Mouse (Mus musculus): ENCODE results near the gene Gstm7.
"Not testable (repeated sequence)": the region's sequence is repeated elsewhere in the genome, so short reads cannot be mapped to it uniquely, and the experiment has no call there.

Gstm7 gene

DNA sequence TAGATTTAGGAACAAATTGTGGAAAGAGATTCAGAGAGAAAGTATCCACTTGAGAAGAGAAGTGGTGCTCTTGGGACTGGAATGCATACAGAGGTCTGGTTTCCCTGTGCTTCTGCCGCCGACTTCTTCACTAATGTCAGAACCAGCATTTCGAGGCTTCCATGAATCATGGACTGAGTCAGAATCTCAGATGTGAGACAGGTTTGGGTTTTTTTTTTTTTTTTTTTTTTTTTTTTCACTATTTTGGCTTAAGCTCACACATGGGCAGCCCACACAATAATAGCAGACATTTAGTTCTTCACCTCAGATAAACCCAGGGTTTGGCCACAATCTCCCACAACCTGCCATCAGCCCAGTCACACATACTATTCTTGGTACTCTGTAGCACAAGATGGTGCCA, 3.7 kb upstream of the Gstm7 start:
- DNase-seq (ENCODE audit: low spot score) = no peak

DNA sequence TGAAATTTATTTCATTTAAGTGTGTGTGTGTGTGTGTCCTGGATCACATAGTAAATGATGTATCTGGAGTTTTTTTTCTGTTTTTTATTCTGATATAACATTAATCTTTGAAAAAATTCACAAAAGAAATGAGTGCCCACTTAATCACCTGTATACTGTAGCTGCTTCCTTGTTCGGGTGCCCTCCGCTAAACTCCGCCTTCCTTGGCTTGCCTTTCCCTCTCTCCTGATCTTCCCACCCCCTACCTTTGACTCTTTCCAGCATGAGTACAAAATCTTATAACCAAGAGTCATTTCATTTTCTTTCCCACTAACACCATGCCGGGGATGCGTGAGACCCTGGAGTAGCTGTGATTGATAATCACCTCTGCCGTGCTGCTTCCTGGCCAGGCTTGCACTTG, 511 bp upstream of the Gstm7 start:
- no peak for DNase-seq (ENCODE audit: low spot score)

DNA sequence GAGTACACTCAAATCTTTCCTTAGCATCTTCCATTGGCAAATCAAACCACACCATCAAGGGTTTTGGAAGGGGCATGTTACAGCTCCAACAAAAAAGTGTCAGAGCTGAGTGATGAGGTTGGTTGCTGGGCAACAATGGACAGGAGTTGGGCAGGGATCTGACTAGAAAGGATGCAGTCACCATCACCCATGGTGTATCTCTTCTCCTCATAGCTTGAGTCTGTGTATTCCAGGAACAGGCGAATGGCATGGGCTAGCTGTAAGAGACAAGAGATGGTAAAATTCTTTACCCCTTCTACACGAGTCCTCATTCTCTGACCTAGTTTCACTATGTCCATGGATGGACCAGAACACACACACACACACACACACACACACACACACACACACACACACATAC, 483 bp downstream of the Gstm7 start:
- DNase-seq (ENCODE audit: low spot score) = no peak

DNA sequence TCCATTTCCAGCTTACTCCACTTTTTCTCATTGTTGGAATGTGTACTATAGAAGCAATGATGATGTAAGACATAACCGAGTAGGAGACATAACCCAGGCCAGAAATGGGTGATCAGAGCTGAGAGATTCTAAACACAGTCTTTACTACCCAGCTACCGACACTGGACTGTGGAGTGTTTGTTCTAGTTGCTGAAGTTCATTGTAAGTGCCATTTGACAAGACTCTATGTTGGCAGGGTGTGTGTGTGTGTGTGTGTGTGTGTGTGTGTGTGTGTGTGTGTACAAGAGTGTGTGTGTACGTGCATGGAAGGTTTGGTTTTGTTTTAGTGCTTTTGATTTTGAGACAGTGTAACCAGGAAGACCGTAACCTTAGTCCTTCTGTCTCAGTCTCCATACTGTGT, 1.9 kb downstream of the Gstm7 start:
- DNase-seq (ENCODE audit: low spot score) = no peak

DNA sequence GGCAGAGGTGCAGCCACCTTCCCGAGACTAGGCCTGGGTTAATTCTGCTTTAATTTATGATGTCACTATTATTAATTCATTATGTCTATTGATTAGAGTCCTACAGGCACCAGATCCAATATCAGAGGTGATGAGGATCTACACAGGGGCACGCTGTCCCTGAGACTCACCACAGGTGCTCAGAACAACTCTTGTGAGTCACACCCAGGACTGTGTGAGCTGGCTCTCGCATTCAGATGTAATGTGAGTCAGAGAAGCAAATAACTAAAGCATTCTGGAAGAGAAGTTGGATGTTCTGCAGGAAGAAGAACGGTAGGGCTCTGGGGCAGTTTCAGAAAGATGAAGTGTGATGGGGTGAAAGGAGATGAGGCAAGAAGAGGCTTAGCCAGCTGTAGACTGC, 2.4 kb downstream of the Gstm7 start:
- no peak for DNase-seq (ENCODE audit: low spot score)

DNA sequence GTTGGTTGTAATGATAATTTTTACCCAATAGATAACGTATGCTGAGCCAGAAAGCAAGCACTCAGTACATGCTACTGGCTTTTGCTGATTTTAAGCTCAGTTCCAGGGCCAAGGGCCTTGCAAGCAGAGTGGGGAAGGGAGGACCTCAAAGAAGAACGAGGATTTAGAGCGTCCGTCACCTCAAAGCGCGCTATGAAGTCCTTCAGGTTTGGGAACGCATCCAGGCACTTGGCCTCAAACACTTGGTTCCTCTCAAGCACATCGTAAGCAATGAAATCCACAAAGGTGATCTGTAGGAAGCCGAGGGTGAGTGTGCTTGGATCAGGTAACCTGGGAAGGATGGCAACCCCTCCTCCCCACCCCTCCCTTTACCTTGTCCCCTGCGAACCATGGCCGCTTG, 2.9 kb downstream of the Gstm7 start:
- DNase-seq (ENCODE audit: low spot score) = no peak

DNA sequence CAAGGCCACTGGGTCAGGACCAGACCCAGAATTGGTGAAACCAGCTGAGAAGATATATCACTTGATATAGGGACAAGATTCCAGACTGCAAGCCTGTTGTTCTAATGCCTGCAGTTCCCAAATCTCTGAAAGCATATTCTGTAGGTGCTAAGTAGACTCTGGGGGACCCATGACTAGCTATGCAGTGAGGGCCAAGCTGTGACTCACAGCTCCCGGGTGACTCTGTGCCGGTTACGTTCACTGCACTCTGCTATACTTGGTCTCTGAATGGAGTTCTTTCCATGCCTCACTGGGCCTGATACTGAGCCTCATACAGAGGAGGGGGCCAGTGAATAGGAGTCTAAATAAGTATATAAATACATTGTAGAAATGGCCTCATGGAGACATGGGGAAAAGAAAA, 3.8 kb downstream of the Gstm7 start:
- no peak for DNase-seq (ENCODE audit: low spot score)

DNA sequence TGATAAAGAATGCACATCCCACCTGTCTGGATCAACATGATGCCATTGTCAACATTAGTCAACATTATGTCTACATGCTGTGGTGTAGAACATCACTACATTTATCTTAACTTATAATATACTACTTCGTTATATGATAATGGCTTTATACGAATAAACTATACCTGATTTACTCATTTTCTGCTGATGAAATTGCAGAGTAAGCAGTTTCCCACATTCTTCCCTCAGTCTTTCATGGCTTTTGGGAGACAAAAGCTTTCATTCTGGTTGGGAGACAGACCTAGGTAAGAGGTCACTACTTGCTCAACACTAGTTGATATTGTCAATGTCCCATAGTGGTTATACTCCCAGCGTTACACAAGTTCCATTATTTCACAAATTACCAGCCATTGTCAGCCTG, 6.3 kb downstream of the Gstm7 start:
- no peak for DNase-seq (ENCODE audit: low spot score)

DNA sequence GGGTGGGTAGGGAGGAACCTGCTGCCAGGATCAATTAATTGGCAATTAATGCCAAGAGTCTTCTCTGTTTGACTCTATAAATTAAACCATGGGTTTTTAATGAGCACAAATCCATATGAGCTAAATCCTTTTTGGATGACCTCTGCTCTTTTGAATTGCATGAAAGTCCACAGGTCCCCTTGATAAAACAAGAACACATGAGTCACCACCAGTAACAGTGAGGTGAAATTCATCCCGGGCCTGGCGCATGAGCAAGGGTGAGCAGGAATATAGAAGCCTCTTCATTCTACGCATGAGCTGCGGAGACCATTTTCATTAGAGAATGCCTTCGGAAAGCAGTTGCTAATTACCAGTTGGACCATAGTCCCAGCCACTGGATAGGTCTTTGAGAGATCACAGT, 11.3 kb downstream of the Gstm7 start:
- DNase-seq (ENCODE audit: low spot score) = no peak

DNA sequence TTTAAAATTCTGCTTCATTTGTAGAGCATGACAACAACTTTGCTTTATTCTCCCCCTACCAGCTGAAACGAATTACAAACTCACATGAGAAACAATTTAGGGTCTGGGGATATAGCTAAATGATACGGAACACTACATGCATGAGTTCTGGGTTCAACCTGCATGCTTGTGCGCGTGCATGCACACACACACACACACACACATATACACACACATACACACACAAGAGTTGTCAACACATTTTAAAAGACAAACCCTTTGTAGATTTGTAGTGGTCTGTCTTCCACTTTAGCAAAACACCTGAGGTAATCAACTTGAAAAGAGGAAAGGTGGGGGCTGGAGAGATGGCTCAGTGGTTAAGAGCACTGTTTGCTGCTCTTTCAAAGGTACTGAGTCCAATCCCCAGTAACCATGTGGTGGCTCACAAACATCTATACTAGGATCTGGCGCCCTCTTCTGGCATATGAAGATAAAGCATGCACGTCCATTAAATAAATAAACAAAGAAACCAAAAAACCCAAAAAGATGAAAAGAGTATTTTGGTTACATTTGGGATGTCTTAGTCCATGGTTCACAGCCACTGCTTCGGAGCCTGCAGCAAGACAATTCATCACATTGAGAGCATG, 13.7 kb downstream of the Gstm7 start:
- no peak for DNase-seq (ENCODE audit: low spot score)

DNA sequence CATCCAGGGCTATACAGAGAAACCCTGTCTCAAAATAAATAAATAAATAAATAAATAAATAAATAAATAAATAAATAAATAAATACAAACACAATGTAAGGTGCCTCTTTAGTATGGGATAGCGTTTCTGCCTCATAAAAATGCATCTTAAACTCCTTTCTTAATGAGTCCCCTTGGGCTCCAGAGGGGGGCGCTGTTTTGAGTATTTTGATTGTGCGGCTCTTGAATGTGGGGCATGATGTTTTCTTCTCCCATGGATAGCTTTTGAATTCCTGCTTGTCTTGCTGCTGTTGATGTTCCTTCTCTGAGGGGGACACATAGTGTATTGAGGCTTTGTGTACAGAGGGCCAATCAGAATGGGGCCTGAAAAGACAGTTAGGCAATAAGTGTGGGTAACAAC, 14.5 kb downstream of the Gstm7 start:
- DNase-seq (ENCODE audit: low spot score) = no peak

DNA sequence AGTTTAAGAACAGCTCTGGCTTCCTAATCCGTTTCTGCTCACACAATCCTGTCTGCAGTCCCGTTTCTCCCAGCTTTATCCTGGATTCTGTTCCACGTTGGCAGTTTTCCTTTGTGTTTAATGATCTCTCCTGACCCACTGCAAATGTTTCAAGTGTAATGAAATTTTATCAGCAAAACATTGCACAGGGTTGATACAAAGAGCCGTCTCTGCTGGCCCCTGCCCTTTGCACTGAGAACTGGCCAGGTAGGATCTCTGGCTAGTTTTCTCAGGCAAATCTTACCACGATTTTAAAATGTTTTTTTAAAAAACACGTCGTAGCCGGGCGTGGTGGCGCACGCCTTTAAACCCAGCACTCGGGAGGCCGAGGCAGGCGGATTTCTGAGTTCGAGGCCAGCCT, 14.9 kb downstream of the Gstm7 start:
- no peak for DNase-seq (ENCODE audit: low spot score)

DNA sequence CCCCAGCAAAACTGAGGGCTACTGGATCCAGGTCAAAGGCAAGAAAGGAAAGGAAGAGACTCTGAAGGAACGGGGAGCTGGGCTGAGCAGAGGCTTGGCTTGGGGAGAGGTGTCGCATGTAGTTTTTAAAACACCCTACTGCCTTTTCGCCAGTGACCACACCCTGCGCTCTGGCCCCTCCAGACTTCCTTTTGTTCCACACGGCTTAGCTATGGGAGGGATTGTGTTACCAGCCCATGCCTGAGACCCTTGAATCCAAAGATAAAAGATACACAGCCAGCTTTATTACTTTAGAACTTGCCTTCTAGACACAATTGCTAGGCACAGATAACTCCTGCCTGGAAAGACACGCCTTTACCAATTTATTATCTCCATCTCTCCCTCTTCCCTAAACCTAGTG, 25.7 kb downstream of the Gstm7 start:
- DNase-seq (ENCODE audit: low spot score) = no peak

DNA sequence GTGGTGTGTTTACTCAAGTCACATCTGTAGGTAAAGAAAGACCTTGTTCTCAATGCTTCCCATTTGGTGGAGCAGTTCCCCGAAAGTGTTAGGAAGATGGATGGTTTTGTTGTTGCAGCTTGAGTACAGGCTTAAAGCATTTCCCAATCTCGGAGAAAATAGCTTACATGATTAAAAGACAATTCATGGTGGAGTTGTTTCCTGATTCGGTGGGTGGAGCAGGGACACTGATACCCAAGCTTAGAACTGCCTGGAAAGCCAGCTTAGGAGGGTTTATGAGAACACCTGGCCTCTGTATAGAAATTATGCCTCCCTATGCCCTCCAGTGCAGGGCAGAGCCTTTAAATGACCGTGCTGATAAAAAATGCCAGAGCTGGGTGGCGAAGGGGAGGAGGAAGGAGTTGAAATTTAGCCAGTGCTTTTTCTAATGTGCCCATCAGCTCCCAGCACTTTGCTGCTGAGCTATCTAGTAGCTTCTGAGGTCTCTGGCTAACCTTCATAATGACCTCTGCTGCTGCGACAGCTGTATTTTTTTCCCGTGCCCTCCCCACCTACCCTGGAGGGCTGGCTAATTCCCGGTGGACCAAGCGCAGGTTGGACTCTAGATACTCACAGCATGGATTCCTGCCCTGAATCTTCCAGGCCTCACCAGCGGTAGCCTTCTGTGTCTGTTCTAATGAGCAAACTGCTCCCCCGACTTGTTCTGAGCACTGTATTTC, 30.5 kb downstream of the Gstm7 start:
- DNase-seq (ENCODE audit: low spot score) = no peak

DNA sequence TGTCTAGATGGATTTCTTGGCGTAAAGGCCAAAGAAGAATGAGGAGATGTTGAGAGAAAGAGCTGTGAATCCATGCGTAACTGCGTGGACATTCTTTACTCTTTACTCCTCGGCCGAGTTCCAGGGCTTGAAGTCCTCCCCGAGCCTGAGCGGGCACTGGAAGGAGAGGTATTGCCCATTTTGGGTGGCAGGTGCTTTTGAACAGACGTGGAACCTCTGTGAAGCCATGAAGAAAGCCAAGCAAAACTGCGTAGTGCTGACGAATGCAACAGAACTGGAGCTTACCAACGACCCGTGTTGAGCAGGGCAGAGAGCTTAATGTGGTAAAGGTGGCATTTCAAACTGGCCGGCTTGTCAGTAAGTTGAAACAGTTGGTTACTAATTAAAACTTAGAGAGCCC, 32.9 kb downstream of the Gstm7 start:
- no peak for DNase-seq (ENCODE audit: low spot score)

DNA sequence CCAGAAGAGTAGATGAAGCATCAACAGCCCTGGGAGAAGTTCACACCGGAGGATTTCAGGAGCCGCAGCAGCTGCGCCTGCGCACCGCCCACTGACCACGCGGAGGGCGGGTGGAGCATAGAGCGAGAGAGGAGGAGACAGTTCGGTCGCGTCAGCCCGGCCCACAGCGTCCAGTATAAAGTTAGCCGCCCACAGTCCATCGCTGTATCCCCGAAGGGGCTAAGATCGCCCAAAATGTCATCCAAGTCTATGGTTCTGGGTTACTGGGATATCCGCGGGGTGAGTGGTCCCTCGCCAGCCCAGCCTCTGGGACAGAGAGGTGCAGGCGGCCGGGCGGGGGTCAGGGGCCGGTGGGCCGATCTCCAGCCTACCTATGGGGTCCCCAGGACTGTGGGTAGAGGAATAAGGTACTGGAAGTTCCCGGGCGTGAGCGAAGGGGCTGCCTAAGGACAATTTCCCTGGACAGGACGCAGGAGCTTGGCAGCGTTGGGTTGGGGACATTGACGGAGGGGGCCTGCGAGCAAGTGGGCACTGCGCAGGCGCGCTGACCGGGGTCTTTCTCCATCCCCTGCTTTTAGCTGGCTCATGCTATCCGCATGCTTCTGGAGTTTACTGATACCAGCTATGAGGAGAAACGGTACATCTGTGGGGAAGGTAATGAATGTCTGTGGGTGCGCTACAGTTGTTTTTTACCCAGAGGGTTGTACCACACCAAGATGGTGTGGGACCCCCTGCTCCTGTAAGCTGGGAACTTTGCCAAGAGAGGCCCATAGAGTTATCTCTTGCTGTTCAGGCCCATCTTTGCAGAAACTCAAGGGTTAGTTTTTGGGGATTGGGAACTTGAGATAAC, 35.7 kb downstream of the Gstm7 start, which contains the start of gene Gstm5:
Gene Gstm5, plus strand, starts transcription at position 102 of the 850 bp plus-strand sequence.
- peak; percentile 47 for DNase-seq (ENCODE audit: low spot score)

DNA sequence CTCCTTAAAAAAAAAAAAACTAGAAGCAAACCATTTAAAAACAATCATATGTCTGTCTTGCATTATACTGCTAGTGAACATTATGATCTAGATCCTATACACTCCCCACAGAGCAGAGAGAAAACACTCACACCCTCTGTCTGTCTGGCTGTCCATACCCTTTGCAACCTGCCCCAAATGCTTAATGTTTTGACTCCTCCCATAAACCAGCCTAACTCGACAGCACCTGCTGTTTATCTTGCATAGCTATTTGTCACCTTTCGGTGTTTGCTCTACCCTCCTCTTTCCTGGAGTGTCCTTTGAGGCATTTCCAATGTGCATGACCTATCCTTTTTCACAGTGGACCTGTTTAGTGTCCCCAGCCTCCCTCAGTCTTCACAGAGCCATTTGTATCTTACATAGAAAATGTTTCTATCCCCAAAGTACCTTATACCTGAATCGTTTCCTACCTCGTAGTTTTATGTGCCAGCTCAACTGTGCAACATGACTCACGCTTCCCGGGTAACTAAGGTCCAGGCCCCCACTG, 36.4 kb downstream of the Gstm7 start:
- no peak for DNase-seq (ENCODE audit: low spot score)

DNA sequence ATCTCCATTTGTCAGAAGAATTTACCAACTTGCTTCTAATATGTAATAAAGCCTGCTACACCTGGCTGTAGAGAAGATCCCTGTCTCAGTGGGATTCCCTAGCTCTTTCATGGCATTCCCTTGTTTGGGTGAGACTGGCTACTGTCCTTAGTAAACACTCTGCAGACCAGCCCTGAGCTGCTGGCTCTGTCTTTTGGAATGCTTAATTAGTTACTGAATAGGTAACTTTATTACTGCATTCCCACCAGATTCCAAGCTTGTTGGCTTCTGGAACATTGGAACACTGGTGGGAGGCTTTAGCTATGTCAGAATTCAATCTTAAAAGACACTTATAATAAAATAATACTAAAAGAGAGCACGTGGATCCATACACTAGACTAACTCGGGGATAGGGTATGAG, 42.4 kb downstream of the Gstm7 start:
- DNase-seq (ENCODE audit: low spot score) = not testable (repeated sequence)

DNA sequence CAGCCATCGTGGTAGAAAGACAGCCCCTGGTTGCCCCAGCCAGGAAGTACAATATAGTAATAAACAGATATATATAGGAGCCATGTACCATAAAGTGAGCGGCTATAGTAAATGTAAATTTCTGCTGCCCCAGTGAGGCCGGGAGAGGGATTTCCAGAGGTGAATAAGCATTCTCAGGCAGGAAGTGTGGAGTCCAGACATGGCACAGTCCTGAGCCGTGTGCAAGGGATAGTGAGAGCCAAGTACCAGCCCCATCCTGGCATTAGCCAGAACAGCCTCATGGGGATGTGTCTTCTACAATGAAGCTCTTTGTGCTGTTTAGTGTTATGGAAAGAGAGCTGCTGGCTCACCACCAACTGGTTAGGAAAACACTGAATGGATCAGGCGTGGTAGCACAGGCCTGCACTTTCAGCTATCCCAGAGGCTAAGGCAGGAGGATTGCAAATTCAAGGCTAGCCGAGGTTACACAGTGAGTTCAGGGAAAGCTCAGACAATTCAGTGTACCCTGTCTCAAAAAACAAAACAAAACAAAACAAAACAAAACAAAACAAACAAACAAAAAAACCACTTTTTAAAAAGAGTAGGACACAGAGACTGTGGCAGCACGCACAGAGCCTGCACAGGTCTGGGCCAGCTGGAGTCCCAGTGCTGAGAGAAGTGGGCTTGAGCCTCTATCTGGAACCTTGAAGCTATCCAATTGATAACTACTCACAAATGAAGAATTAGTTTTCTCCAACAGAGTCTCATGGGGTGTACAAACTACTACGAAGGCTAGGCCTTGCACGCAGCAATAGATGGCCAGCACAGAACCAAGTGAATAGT, 43.7 kb downstream of the Gstm7 start:
- no peak for DNase-seq (ENCODE audit: low spot score)

DNA sequence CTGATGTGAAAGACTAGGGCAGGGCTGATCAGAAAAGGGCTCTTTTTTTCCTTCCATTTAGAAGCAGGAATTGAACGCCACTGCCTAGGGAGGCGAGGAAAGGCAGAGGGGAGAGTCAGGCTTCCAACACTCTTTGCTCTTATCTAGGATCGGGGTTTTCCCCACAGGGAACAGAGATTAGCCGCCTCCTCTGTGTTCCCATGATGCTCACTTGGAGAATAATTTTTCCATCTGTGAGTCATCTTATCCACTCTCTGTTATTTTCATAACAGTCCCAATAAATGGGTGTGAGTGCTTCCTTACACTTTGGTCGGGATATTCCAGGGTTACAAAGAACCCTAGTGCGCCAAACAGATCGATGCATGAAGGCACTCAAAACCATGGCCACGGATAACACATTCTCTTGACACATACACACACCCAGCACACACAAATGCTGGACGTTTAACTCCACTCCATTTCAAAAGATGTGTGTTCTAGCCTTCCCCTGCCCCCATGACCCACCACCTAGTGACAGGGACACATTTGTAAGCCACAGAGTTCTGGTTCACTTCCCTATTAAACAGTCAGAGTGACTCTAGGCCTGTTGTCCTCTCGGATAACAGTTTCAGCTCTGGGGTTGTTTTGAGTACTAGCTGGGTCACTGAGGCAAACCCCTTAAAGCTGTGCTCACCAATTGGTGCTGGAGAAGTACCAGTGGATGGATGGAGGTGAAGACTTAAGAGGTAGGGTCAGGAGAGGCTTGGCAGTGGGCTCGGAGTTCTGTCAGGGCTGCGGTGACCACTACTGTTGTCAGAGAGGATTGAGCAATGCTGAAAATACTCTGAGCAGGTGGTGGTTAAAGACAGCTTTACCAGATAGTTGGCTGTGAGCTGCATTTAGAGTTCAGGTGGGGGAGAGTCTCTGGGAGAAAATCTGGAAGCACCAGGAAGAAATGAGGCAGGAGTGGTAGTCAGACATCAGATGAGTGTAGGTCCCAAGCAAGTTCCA, 53.6 kb downstream of the Gstm7 start:
- DNase-seq (ENCODE audit: low spot score) = no peak

DNA sequence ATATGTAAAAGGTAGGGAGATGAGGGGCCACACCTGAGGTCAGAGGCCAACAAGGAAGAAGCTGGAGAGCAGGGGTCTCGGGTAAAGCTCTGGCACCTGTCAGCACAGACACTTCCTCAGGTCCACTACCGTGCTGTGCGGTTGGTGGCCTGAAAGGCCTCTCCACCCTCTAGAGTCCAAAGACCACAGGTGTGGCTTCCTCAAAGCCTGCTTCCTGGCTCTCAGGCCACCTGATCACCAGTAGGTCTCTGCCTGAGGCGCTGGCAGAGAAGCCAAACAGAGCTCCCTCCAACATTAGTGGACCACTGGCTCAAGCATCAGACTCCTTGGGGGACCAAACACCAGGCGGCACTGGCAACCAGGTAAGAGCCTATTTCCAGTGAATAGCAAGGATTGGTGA, 54.6 kb downstream of the Gstm7 start, which contains the start of gene Eps8l3:
Gene Eps8l3, plus strand, starts transcription at position 225 of the 400 bp plus-strand sequence.
- no peak for DNase-seq (ENCODE audit: low spot score)
